Mouse (Mus musculus) MEL (cell line): Measurements from ENCODE around the gene L3mbtl4. TPM values are rescaled to one million over a fixed set of nuclear protein-coding genes. Genes with fewer than 3 reads are reported as not detected.

Source experiments
- DNase-seq: peaks from one replicate; pipeline ENCODE4 v3.0.0; 2011; ENCODE audit warnings: low read depth, low spot score
- H3K27ac ChIP-seq: 2 replicates; pipeline ENCODE4 v1.5.1; 2012; ENCODE audit warnings: low read depth, mild to moderate bottlenecking, control low read depth, low read length, moderate library complexity; ENCODE audit not compliant: control insufficient read depth
- H3K27me3 ChIP-seq, 2 experiments: fragments of 150-350 bp in 1 of 2; sonication (generic) in 1 of 2; 2 replicates each; pipeline ENCODE4 v1.6.1; 2012; ENCODE audit warnings: low read length in 2 of 2, mild to moderate bottlenecking in 2 of 2, improper control_type of control experiment in 1 of 2, moderate library complexity in 1 of 2; ENCODE audit not compliant: insufficient read depth in 2 of 2, control insufficient read depth in 1 of 2
- H3K36me3 ChIP-seq, 2 experiments: 2 replicates each; pipeline ENCODE4 v1.6.1; 2012 to 2014; ENCODE audit warnings: low read length in 2 of 2, improper control_type of control experiment in 1 of 2, inconsistent platforms in 1 of 2, mild to moderate bottlenecking in 1 of 2; ENCODE audit not compliant: insufficient read depth in 2 of 2, control insufficient read depth in 1 of 2
- H3K4me1 ChIP-seq, 2 experiments: fragments of 150-350 bp in 1 of 2; sonication (generic) in 1 of 2; 2 replicates each; pipeline ENCODE4 v1.6.1; 2012; ENCODE audit warnings: low read length in 2 of 2, improper control_type of control experiment in 1 of 2, mild to moderate bottlenecking in 1 of 2; ENCODE audit not compliant: insufficient read depth in 2 of 2, control insufficient read depth in 1 of 2
- H3K4me3 ChIP-seq, 2 experiments: fragments of 150-350 bp in 1 of 2; sonication (generic) in 1 of 2; 2 replicates each; pipeline ENCODE4 v1.5.1; 2012; ENCODE audit warnings: low read depth in 2 of 2, low read length in 2 of 2, mild to moderate bottlenecking in 2 of 2, moderate library complexity in 2 of 2, control low read depth in 1 of 2, improper control_type of control experiment in 1 of 2; ENCODE audit not compliant: control insufficient read depth in 1 of 2, insufficient read depth in 1 of 2
- H3K79me2 ChIP-seq: 2 replicates; pipeline ENCODE4 v1.6.1; 2012; ENCODE audit warnings: mild to moderate bottlenecking, low read length, moderate library complexity; ENCODE audit not compliant: control insufficient read depth, poor library complexity, insufficient read depth
- H3K9ac ChIP-seq: 2 replicates; pipeline ENCODE4 v1.6.1; 2012; ENCODE audit warnings: low read depth, mild to moderate bottlenecking, control low read depth, low read length, moderate library complexity; ENCODE audit not compliant: control insufficient read depth, poor library complexity, severe bottlenecking
- H3K9me3 ChIP-seq: fragments of 150-350 bp; sonication (generic); replicated peaks from 2 replicates; pipeline ENCODE4 v1.6.1; 2012; ENCODE audit warnings: mild to moderate bottlenecking, low read length, improper control_type of control experiment, moderate library complexity; ENCODE audit not compliant: insufficient read depth
- BHLHE40 ChIP-seq: IDR thresholded peaks from 2 replicates; pipeline ENCODE4 v1.6.1; 2012; ENCODE audit warnings: low read depth, mild to moderate bottlenecking, inconsistent platforms, low read length, improper control_type of control experiment, borderline replicate concordance
- CHD1 ChIP-seq: IDR thresholded peaks from 2 replicates; pipeline ENCODE4 v1.6.1; 2012; ENCODE audit warnings: low read depth, mild to moderate bottlenecking, inconsistent platforms, low read length, improper control_type of control experiment
- CTCF ChIP-seq, 3 experiments: IDR thresholded peaks in 2 of 3; conservative IDR thresholded peaks in 1 of 3; 2 replicates each; pipeline ENCODE4 v1.5.1; 2011 to 2012; ENCODE audit warnings: low read length in 3 of 3, low read depth in 2 of 3, mild to moderate bottlenecking in 2 of 3, improper control_type of control experiment in 1 of 3, inconsistent platforms in 1 of 3, mixed read lengths in 1 of 3, moderate library complexity in 1 of 3; ENCODE audit not compliant: control insufficient read depth in 1 of 3, insufficient read depth in 1 of 3, poor library complexity in 1 of 3, severe bottlenecking in 1 of 3
- ELF1 ChIP-seq: IDR thresholded peaks from 2 replicates; pipeline ENCODE4 v1.6.1; 2014; ENCODE audit warnings: low read depth, mild to moderate bottlenecking, inconsistent platforms, low read length, improper control_type of control experiment, moderate library complexity
- EP300 ChIP-seq, 2 experiments: IDR thresholded peaks; 2 replicates each; pipeline ENCODE4 v1.6.1; 2011; ENCODE audit warnings: improper control_type of control experiment in 2 of 2, low read length in 2 of 2, low read depth in 1 of 2, mild to moderate bottlenecking in 1 of 2
- ETS1 ChIP-seq: IDR thresholded peaks from 2 replicates; pipeline ENCODE4 v1.6.1; 2012; ENCODE audit warnings: low read depth, mild to moderate bottlenecking, inconsistent platforms, low read length, improper control_type of control experiment, moderate library complexity
- MAFK ChIP-seq: IDR thresholded peaks from 2 replicates; pipeline ENCODE4 v1.6.1; 2011; ENCODE audit warnings: low read depth, mild to moderate bottlenecking, low read length, improper control_type of control experiment, borderline replicate concordance
- MAX ChIP-seq: IDR thresholded peaks from 2 replicates; pipeline ENCODE4 v1.6.1; 2011; ENCODE audit warnings: low read length, improper control_type of control experiment
- MAZ ChIP-seq: IDR thresholded peaks from 2 replicates; pipeline ENCODE4 v1.6.1; 2012; ENCODE audit warnings: low read depth, mild to moderate bottlenecking, inconsistent platforms, low read length, improper control_type of control experiment
- MXI1 ChIP-seq: IDR thresholded peaks from 2 replicates; pipeline ENCODE4 v1.6.1; 2011; ENCODE audit warnings: mild to moderate bottlenecking, low read depth, low read length, improper control_type of control experiment
- MYB ChIP-seq: IDR thresholded peaks from 2 replicates; pipeline ENCODE4 v1.6.1; 2011; ENCODE audit warnings: mild to moderate bottlenecking, low read depth, low read length, improper control_type of control experiment
- NRF1 ChIP-seq: IDR thresholded peaks from 2 replicates; pipeline ENCODE4 v1.6.1; 2014; ENCODE audit warnings: low read depth, mild to moderate bottlenecking, inconsistent platforms, low read length, improper control_type of control experiment, moderate library complexity; ENCODE audit not compliant: poor library complexity, insufficient read depth, severe bottlenecking
- POLR2A ChIP-seq, 2 experiments: IDR thresholded peaks; 2 replicates each; pipeline ENCODE4 v1.6.1; 2011 to 2012; ENCODE audit warnings: low read length in 2 of 2, mild to moderate bottlenecking in 2 of 2, control low read depth in 1 of 2, improper control_type of control experiment in 1 of 2, low read depth in 1 of 2, moderate library complexity in 1 of 2; ENCODE audit not compliant: control insufficient read depth in 1 of 2, insufficient read depth in 1 of 2, poor library complexity in 1 of 2
- POLR2AphosphoS2 ChIP-seq: IDR thresholded peaks from 2 replicates; pipeline ENCODE4 v1.6.1; 2011; ENCODE audit warnings: low read length, improper control_type of control experiment
- RCOR1 ChIP-seq: IDR thresholded peaks from 2 replicates; pipeline ENCODE4 v1.6.1; 2012; ENCODE audit warnings: low read depth, mild to moderate bottlenecking, inconsistent platforms, low read length, improper control_type of control experiment
- SIN3A ChIP-seq: IDR thresholded peaks from 2 replicates; pipeline ENCODE4 v1.6.1; 2012; ENCODE audit warnings: low read length, improper control_type of control experiment, inconsistent platforms
- SMC3 ChIP-seq: IDR thresholded peaks from 2 replicates; pipeline ENCODE4 v1.6.1; 2011; ENCODE audit warnings: low read depth, low read length, improper control_type of control experiment
- TAL1 ChIP-seq: IDR thresholded peaks from 2 replicates; pipeline ENCODE4 v1.6.1; 2012; ENCODE audit warnings: mild to moderate bottlenecking, inconsistent platforms, low read length, moderate library complexity, mixed read lengths
- UBTF ChIP-seq: IDR thresholded peaks from 2 replicates; pipeline ENCODE4 v1.6.1; 2012; ENCODE audit warnings: low read depth, mild to moderate bottlenecking, inconsistent platforms, low read length, improper control_type of control experiment, moderate library complexity, borderline replicate concordance; ENCODE audit not compliant: insufficient read depth
- USF1 ChIP-seq: IDR thresholded peaks from 2 replicates; pipeline ENCODE4 v1.6.1; 2014; ENCODE audit warnings: low read depth, mild to moderate bottlenecking, inconsistent platforms, low read length, improper control_type of control experiment, moderate library complexity
- ZC3H11A ChIP-seq: IDR thresholded peaks from 2 replicates; pipeline ENCODE4 v1.6.1; 2012; ENCODE audit warnings: low read depth, mild to moderate bottlenecking, inconsistent platforms, low read length, improper control_type of control experiment
- polyA plus RNA-seq, 2 experiments: library from polyadenylated mRNA; stranded (reverse) in 1 of 2; unstranded in 1 of 2; fragments of >175 nt in 1 of 2; fragments of >200 nt in 1 of 2; gene quantifications; 2 replicates each; pipeline versions ENCODE4 v1.2.1 to v1.2.4; 2012; ENCODE audit warnings: low replicate concordance in 2 of 2, low read depth in 1 of 2; ENCODE audit not compliant: insufficient read length in 2 of 2, insufficient read depth in 1 of 2, missing spikeins in 1 of 2
- total RNA-seq: library from RNA; depleted of rRNA; stranded (reverse); fragments of 300-350 nt; gene quantifications from 2 replicates; pipeline ENCODE4 v1.2.3, GENCODE M21; 2012

Gene L3mbtl4
- total and polyA plus RNA-seq, 3 experiments, result not detected

DNA sequence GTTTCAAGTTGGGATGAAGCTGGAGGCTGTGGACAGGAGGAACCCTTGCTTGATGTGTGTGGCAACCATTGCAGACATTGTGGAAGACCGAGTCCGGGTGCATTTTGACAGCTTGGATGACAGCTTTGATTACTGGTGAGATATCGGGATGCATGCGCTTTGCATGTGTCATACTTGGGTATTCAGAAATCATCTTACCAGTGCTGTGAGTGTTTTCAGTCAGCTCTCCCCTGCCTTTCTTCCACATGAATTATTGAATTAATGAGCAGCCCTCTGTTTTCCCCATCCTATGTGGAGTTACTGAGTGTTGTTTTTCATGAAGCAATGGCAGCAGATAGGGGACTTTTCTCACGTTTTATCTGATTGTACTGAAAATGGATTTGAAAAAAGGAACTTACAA is 187.9 kb downstream of the L3mbtl4 start:
- Histone ChIP-seq H3K4me3 (no peak overlapping the region), H3K9me3 (no peaks in the 10 kb centered on the region), H3K27ac (no peak overlapping the region), H3K79me2 (no peaks in the 10 kb centered on the region), H3K4me1 (no peaks in the 10 kb centered on the region), H3K9ac (no peak overlapping the region), H3K36me3 (no peaks in the 10 kb centered on the region), H3K27me3 (no peaks in the 10 kb centered on the region)
- no peak for DNase-seq
- TF ChIP-seq UBTF (no peak), MAFK (no peak), CHD1 (no peak), SIN3A (no peak), RCOR1 (no peak), ETS1 (no peak)

DNA sequence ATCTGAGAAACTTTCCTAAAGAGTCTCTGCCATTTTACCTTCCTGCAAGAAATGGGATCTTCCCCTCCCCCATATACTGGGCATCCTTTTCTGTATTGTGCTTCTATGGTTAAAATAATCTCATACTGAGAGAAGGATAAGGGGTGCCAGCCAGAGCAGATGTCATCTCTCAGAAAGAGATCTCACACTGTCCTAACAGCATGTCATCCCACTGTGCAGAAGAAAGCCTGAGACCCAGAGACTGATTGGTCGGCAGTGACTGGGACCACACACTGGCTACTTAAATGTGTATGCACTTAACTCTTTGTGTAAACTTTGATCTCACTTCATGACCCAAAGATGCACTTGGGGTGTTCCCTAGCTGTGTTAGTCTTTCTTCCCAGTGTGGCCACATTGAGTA is 193.7 kb downstream of the L3mbtl4 start:
- DNase-seq, result no peak
- no peaks in the 10 kb centered on the region for H3K4me1 ChIP-seq
- no peak overlapping the region for H3K9ac ChIP-seq
- H3K27me3 ChIP-seq, result no peaks in the 10 kb centered on the region
- no peaks in the 10 kb centered on the region for H3K36me3 ChIP-seq
- no peaks in the 10 kb centered on the region for H3K79me2 ChIP-seq
- no peak for TF ChIP-seq ELF1
- TF ChIP-seq CTCF (IDR thresholded peaks at IDR 0.05 in 2 of 3, conservative IDR thresholded peaks at IDR 0.05 in 1 of 3; ENCODE audit: control insufficient read depth in 1 of 3, insufficient read depth in 1 of 3, low read depth in 2 of 3, low read length in 3 of 3, poor library complexity in 1 of 3, severe bottlenecking in 1 of 3), result no peak
- no peak for TF ChIP-seq TAL1
- no peak for TF ChIP-seq MAX
- no peak for TF ChIP-seq SMC3
- TF ChIP-seq BHLHE40, result no peak
- TF ChIP-seq POLR2A (IDR thresholded peaks at IDR 0.05; ENCODE audit: control insufficient read depth in 1 of 2, insufficient read depth in 1 of 2, low read depth in 1 of 2, low read length in 2 of 2, poor library complexity in 1 of 2), result no peak
- TF ChIP-seq RCOR1, result no peak
- no peak for TF ChIP-seq POLR2AphosphoS2
- TF ChIP-seq ETS1, result no peak
- TF ChIP-seq NRF1, result no peak
- no peak for TF ChIP-seq MXI1
- no peak for TF ChIP-seq UBTF
- no peak for TF ChIP-seq MAZ
- TF ChIP-seq ZC3H11A, result no peak
- TF ChIP-seq MYB, result no peak
- TF ChIP-seq EP300 (IDR thresholded peaks at IDR 0.05; ENCODE audit: low read depth in 1 of 2, low read length in 2 of 2), result no peak
- no peak for TF ChIP-seq USF1
- no peak overlapping the region for H3K27ac ChIP-seq
- no peaks in the 10 kb centered on the region for H3K9me3 ChIP-seq
- no peak overlapping the region for H3K4me3 ChIP-seq
